Mouse (Mus musculus): ENCODE data around the gene Trpm3. TPM values are rescaled to one million over a fixed set of nuclear protein-coding genes. Genes with fewer than 3 reads are reported as not detected.

Trpm3 gene
- total RNA-seq, 2 experiments from 2014 or later = 1.3 to 1.6 TPM

GRCm38 (mm10) chr19:22730971-22731370, 592.1 kb downstream of the Trpm3 start:
- DNase-seq (ENCODE audit: low spot score in 2 of 2) = no peak

- DNase-seq (ENCODE audit: low spot score in 2 of 2) = no peak
These were observed 598.0 kb downstream of the Trpm3 start for GRCm38 (mm10) chr19:22736870-22737269.

- no peak for DNase-seq (ENCODE audit: low spot score in 2 of 2)
These were observed 600.4 kb downstream of the Trpm3 start for GRCm38 (mm10) chr19:22739240-22739639.

GRCm38 (mm10) chr19:22753311-22753809, 614.5 kb downstream of the Trpm3 start:
- DNase-seq (ENCODE audit: low spot score in 2 of 2) = no peak

GRCm38 (mm10) chr19:22754071-22754470, 615.2 kb downstream of the Trpm3 start:
- DNase-seq (ENCODE audit: low spot score in 2 of 2) = no peak

GRCm38 (mm10) chr19:22754498-22754897, 615.7 kb downstream of the Trpm3 start:
- no peak for DNase-seq (ENCODE audit: low spot score in 2 of 2)

GRCm38 (mm10) chr19:22758496-22758895, 619.6 kb downstream of the Trpm3 start:
- DNase-seq (ENCODE audit: low spot score in 2 of 2) = no peak

GRCm38 (mm10) chr19:22768242-22768641, 629.4 kb downstream of the Trpm3 start:
- DNase-seq (ENCODE audit: low spot score in 2 of 2) = no peak

- DNase-seq (ENCODE audit: low spot score in 2 of 2) = no peak
These were observed 636.4 kb downstream of the Trpm3 start for GRCm38 (mm10) chr19:22775191-22775695.

GRCm38 (mm10) chr19:22780192-22780843, 641.5 kb downstream of the Trpm3 start:
- DNase-seq (ENCODE audit: low spot score in 2 of 2) = no peak

- DNase-seq (ENCODE audit: low spot score in 2 of 2) = no peak
These were observed 642.7 kb downstream of the Trpm3 start for GRCm38 (mm10) chr19:22781579-22781978.

GRCm38 (mm10) chr19:22783745-22784144, 644.9 kb downstream of the Trpm3 start:
- no peak for DNase-seq (ENCODE audit: low spot score in 2 of 2)

GRCm38 (mm10) chr19:22789753-22790152, 650.9 kb downstream of the Trpm3 start:
- DNase-seq (ENCODE audit: low spot score in 2 of 2) = no peak

GRCm38 (mm10) chr19:22796996-22797395, 658.1 kb downstream of the Trpm3 start:
- no peak for DNase-seq (ENCODE audit: low spot score in 2 of 2)

- DNase-seq (ENCODE audit: low spot score in 2 of 2) = no peak
These were observed 661.6 kb downstream of the Trpm3 start for GRCm38 (mm10) chr19:22800471-22800870.

GRCm38 (mm10) chr19:22803396-22803795, 664.5 kb downstream of the Trpm3 start:
- no peak for DNase-seq (ENCODE audit: low spot score in 2 of 2)

GRCm38 (mm10) chr19:22804311-22804710, 665.5 kb downstream of the Trpm3 start:
- DNase-seq (ENCODE audit: low spot score in 2 of 2) = no peak

GRCm38 (mm10) chr19:22810247-22810646, 671.4 kb downstream of the Trpm3 start:
- no peak for DNase-seq (ENCODE audit: low spot score in 2 of 2)

- DNase-seq (ENCODE audit: low spot score in 2 of 2) = no peak
These were observed 682.9 kb downstream of the Trpm3 start for GRCm38 (mm10) chr19:22821741-22822140.

GRCm38 (mm10) chr19:22823491-22823981, 684.7 kb downstream of the Trpm3 start:
- DNase-seq (ENCODE audit: low spot score in 2 of 2) = no peak

- DNase-seq (ENCODE audit: low spot score in 2 of 2) = no peak
These were observed 687.0 kb downstream of the Trpm3 start for GRCm38 (mm10) chr19:22825812-22826211.

GRCm38 (mm10) chr19:22828198-22828742, 689.4 kb downstream of the Trpm3 start:
- DNase-seq (ENCODE audit: low spot score in 2 of 2) = no peak
